Mouse (Mus musculus): Measurements from ENCODE around the gene Nphp4. TPM values are rescaled to one million over a fixed set of nuclear protein-coding genes. Genes with fewer than 3 reads are reported as not detected.

The Nphp4 gene
- total RNA-seq (2021), result 10 to 100 TPM; 26.6 to 30.1 TPM

GRCm38 (mm10) chr4:152476427-152477023 lies at the start of gene Nphp4:
Nphp4 (plus strand) TSS chr4:152476706.
- DNase-seq, result no peak

GRCm38 (mm10) chr4:152428259-152428658 lies 48.2 kb upstream of the Nphp4 start:
- DNase-seq, result no peak

- peak; percentile 56 to 60 for DNase-seq
Measured at GRCm38 (mm10) chr4:152432308-152432707, 44.2 kb upstream of the Nphp4 start.

- peak; percentile 88 to 90 for DNase-seq
Measured at GRCm38 (mm10) chr4:152434836-152435235, 41.7 kb upstream of the Nphp4 start.

GRCm38 (mm10) chr4:152435255-152435654 lies 41.3 kb upstream of the Nphp4 start:
- peak; percentile 77 to 78 for DNase-seq

- DNase-seq, result no peak
Measured at GRCm38 (mm10) chr4:152440882-152441281, 35.6 kb upstream of the Nphp4 start.

- DNase-seq, result no peak
Measured at GRCm38 (mm10) chr4:152441536-152441935, 35.0 kb upstream of the Nphp4 start.

- DNase-seq, result no peak
Measured at GRCm38 (mm10) chr4:152446178-152446577, 30.3 kb upstream of the Nphp4 start.

- no peak for DNase-seq
Measured at GRCm38 (mm10) chr4:152447731-152448665, 28.5 kb upstream of the Nphp4 start.

- DNase-seq, result no peak
Measured at GRCm38 (mm10) chr4:152448666-152449018, 27.9 kb upstream of the Nphp4 start.

- no peak for DNase-seq
Measured at GRCm38 (mm10) chr4:152451371-152451770, 25.1 kb upstream of the Nphp4 start.

GRCm38 (mm10) chr4:152453079-152453478 lies 23.4 kb upstream of the Nphp4 start:
- peak; percentile 79 to 87 for DNase-seq

- DNase-seq, result no peak
Measured at GRCm38 (mm10) chr4:152454153-152454552, 22.4 kb upstream of the Nphp4 start.

GRCm38 (mm10) chr4:152456609-152457008 lies 19.9 kb upstream of the Nphp4 start:
- peak in 1 of 2 experiments; percentile 66 for DNase-seq

GRCm38 (mm10) chr4:152457673-152458072 lies 18.8 kb upstream of the Nphp4 start:
- no peak for DNase-seq

GRCm38 (mm10) chr4:152462516-152462915 lies 14.0 kb upstream of the Nphp4 start:
- DNase-seq, result no peak

- no peak for DNase-seq
Measured at GRCm38 (mm10) chr4:152463147-152463546, 13.4 kb upstream of the Nphp4 start.

- no peak for DNase-seq
Measured at GRCm38 (mm10) chr4:152465116-152465515, 11.4 kb upstream of the Nphp4 start.

- no peak for DNase-seq
Measured at GRCm38 (mm10) chr4:152466601-152467000, 9.9 kb upstream of the Nphp4 start.

- DNase-seq, result peak; percentile 85 to 89
Measured at GRCm38 (mm10) chr4:152467951-152468350, 8.6 kb upstream of the Nphp4 start.

GRCm38 (mm10) chr4:152475941-152476340 lies 565 bp upstream of the Nphp4 start:
- peak; percentile 67 to 69 for DNase-seq

GRCm38 (mm10) chr4:152477106-152477465 lies 580 bp downstream of the Nphp4 start:
- no peak for DNase-seq

GRCm38 (mm10) chr4:152477466-152478223 lies 1.1 kb downstream of the Nphp4 start, which contains the start of gene Kcnab2:
Kcnab2 (minus strand) TSS chr4:152477871.
- DNase-seq, result peak; percentile 100
